16 mouse cellular contexts compared by ENCODE assay signal in genomic region chrX:102017213-102017923, GRCm38 (mm10). TPM values are rescaled to one million over a fixed set of nuclear protein-coding genes. Genes with fewer than 3 reads are reported as not detected.
A peak's percentile ranks its signal among the peaks of the same experiment; 100 is the strongest.
DNase-seq lines count a peak whose midpoint lies in the region; ATAC-seq and TF ChIP-seq lines count a peak whose summit lies in the region.
"Had no signal": no experiment of that assay in that cellular context is flagged by ENCODE, and none has a peak within 500 bp of the region (broad histone marks: within the 10 kb centered on the region; RNA-seq: fewer than 3 reads in every experiment).

No protein-coding gene starts in this region.

- TF ChIP-seq CTCF in bone marrow macrophage, adult 2 months (IDR thresholded peaks at IDR 0.05; ENCODE audit: low read depth, low read length) = no peak
- TF ChIP-seq CTCF in liver, postnatal 0 days (IDR thresholded peaks at IDR 0.05; ENCODE audit: low read depth) = no peak

- H3K27ac ChIP-seq in bone marrow macrophage, adult 2 months (ENCODE audit: insufficient read depth, low read depth, low read length) = peak overlapping the region; percentile 56
- peak overlapping the region; percentile 58 to 90 for H3K27ac ChIP-seq in heart, embryonic 14.5 days (replicated peaks in 1 of 2; ENCODE audit: control insufficient read depth in 1 of 2, insufficient read depth in 1 of 2, low read depth in 2 of 2, low read length in 2 of 2)
- no peak overlapping the region for H3K27ac ChIP-seq in liver, postnatal 0 days (ENCODE audit: low read depth)
- no peak overlapping the region for H3K27ac ChIP-seq in intestine, embryonic 15.5 days
- H3K27ac ChIP-seq: embryonic facial prominence, embryonic 15.5 days; liver, embryonic 13.5 days had no signal

- H3K9ac ChIP-seq in heart, embryonic 14.5 days (ENCODE audit: low read length) = peak overlapping the region; percentile 44; the same call in 1 of the 2 replicates
- H3K9ac ChIP-seq in liver, postnatal 0 days (replicated peaks) = no peak overlapping the region
- H3K9ac ChIP-seq in intestine, embryonic 15.5 days = no peak overlapping the region
- H3K9ac ChIP-seq: embryonic facial prominence, embryonic 15.5 days; forebrain, postnatal 0 days; liver, embryonic 13.5 days had no signal

- no peak for TF ChIP-seq EP300 in liver, postnatal 0 days (IDR thresholded peaks at IDR 0.05; ENCODE audit: low read depth)

- H3K9me3 ChIP-seq in heart, embryonic 14.5 days (ENCODE audit: control insufficient read depth, low read length) = no peaks in the 10 kb centered on the region
- no peaks in the 10 kb centered on the region for H3K9me3 ChIP-seq in liver, postnatal 0 days (ENCODE audit: low read length)
- no peaks in the 10 kb centered on the region for H3K9me3 ChIP-seq in intestine, embryonic 15.5 days
- H3K9me3 ChIP-seq: embryonic facial prominence, embryonic 15.5 days; liver, embryonic 13.5 days had no signal

- peak overlapping the region; percentile 48 for H3K4me2 ChIP-seq in heart, embryonic 14.5 days (ENCODE audit: low read length)
- H3K4me2 ChIP-seq in liver, postnatal 0 days (ENCODE audit: low read depth, low read length) = peak overlapping the region; percentile 6; the same call in 1 of the 2 replicates
- H3K4me2 ChIP-seq in intestine, embryonic 15.5 days (replicated peaks) = no peak overlapping the region
- H3K4me2 ChIP-seq: embryonic facial prominence, embryonic 15.5 days; liver, embryonic 13.5 days had no signal

- peak; percentile 22 for DNase-seq in kidney, adult 18-20 months
- no peak for DNase-seq in kidney, adult 11 months
- DNase-seq in liver, postnatal 0 days = no peak
- DNase-seq in cerebellum, adult 18-20 months = no peak
- no peak for DNase-seq in gastrocnemius, postnatal 14 days
- DNase-seq: adrenal gland, adult 2 months; B cell, adult 2 months; cerebellum, adult 8-10 months; forebrain, postnatal 0 days; liver, embryonic 13.5 days; thymus, postnatal 4 days had no signal

- 31% methylated on average over 9 of the region's 9 CpGs for WGBS in heart, embryonic 14.5 days
- 36% methylated on average over 9 of the region's 9 CpGs for WGBS in liver, postnatal 0 days (ENCODE audit: insufficient replicate concordance)
- WGBS in intestine, embryonic 15.5 days = 44% methylated on average over 9 of the region's 9 CpGs

- no peak for TF ChIP-seq POLR2A in bone marrow macrophage, adult 2 months (IDR thresholded peaks at IDR 0.05; ENCODE audit: borderline replicate concordance, low read depth, low read length)

- H3K27me3 ChIP-seq in heart, embryonic 14.5 days (ENCODE audit: control insufficient read depth, insufficient read depth, low read length) = no peaks in the 10 kb centered on the region
- H3K27me3 ChIP-seq in liver, postnatal 0 days (ENCODE audit: insufficient read depth, low read length) = no peaks in the 10 kb centered on the region
- H3K27me3 ChIP-seq in intestine, embryonic 15.5 days (replicated peaks) = no peaks in the 10 kb centered on the region; the same call in 1 of the 2 replicates

- no peaks in the 10 kb centered on the region for H3K36me3 ChIP-seq in heart, embryonic 14.5 days (ENCODE audit: control insufficient read depth, insufficient read depth, low read length)
- H3K36me3 ChIP-seq in liver, postnatal 0 days (replicated peaks; ENCODE audit: insufficient read depth, low read length) = no peaks in the 10 kb centered on the region
- no peaks in the 10 kb centered on the region for H3K36me3 ChIP-seq in intestine, embryonic 15.5 days
- H3K36me3 ChIP-seq: embryonic facial prominence, embryonic 15.5 days; liver, embryonic 13.5 days had no signal

- peak; percentile 54 for ATAC-seq in heart, embryonic 14.5 days (ENCODE audit: insufficient number of reproducible peaks, insufficient read depth, low FRiP score, low read depth)
- ATAC-seq in liver, postnatal 0 days = no peak
- ATAC-seq in intestine, embryonic 15.5 days = no peak
- ATAC-seq: forebrain, postnatal 0 days; midbrain, embryonic 16.5 days had no signal

- peaks cover 13% of the 10 kb centered on the region for H3K4me1 ChIP-seq in bone marrow macrophage, adult 2 months (ENCODE audit: control insufficient read depth, insufficient read depth, low read length)
- H3K4me1 ChIP-seq in heart, embryonic 14.5 days (ENCODE audit: control insufficient read depth in 2 of 2, insufficient read depth in 2 of 2, low read length in 2 of 2) = peaks cover 32 to 36% of the 10 kb centered on the region in 2 experiments
- H3K4me1 ChIP-seq in liver, postnatal 0 days (ENCODE audit: insufficient read depth) = no peaks in the 10 kb centered on the region
- no peaks in the 10 kb centered on the region for H3K4me1 ChIP-seq in intestine, embryonic 15.5 days (replicated peaks)
- H3K4me1 ChIP-seq: embryonic facial prominence, embryonic 15.5 days; liver, embryonic 13.5 days had no signal

- H3K4me3 ChIP-seq in bone marrow macrophage, adult 2 months (ENCODE audit: insufficient read depth, low read length) = peak overlapping the region; percentile 2; the same call in 1 of the 2 replicates
- peak overlapping the region; percentile 13 to 21; a peak in 3 of 4 replicates for H3K4me3 ChIP-seq in heart, embryonic 14.5 days (ENCODE audit: control insufficient read depth in 1 of 2, insufficient read depth in 1 of 2, low read depth in 1 of 2, low read length in 2 of 2)
- no peak overlapping the region for H3K4me3 ChIP-seq in liver, postnatal 0 days (ENCODE audit: low read depth, low read length)
- no peak overlapping the region for H3K4me3 ChIP-seq in intestine, embryonic 15.5 days (replicated peaks)
- H3K4me3 ChIP-seq: embryonic facial prominence, embryonic 15.5 days; liver, embryonic 13.5 days had no signal

- intact Hi-C loops in gastrocnemius, postnatal 14 days (cut with DNase I; ENCODE audit: low total_unique reads) = no loop called here

RNA-seq across cellular contexts. Expression of gene Rtl5, which starts 53.7 kb away (rescaled TPM):
- polyA plus RNA-seq in bone marrow macrophage, adult 2 months (2012; ENCODE audit: insufficient read depth, insufficient read length, missing spikeins) = 26.5 and 27.0 TPM in 2 replicates
- 0.53 and 0.55 TPM in 2 replicates for polyA plus RNA-seq in heart, embryonic 14.5 days (2014; fragmentation: Nextera tagmentation; extraction: Ambion mirVana)
- polyA plus RNA-seq in liver, postnatal 0 days (2015; fragmentation: Nextera tagmentation; extraction: Ambion mirVana) = 0.22 and 0.32 TPM in 2 replicates
- polyA plus RNA-seq in intestine, embryonic 15.5 days (2015; fragmentation: Nextera tagmentation; extraction: Ambion mirVana) = 1.1 and 1.3 TPM in 2 replicates
- total RNA-seq in gastrocnemius, postnatal 14 days (2021) = 1 to 10 TPM; 1.2 to 2.0 TPM

Comparison
In these comparisons a context has a peak if more than half of its experiments do, and no peak if none do; other contexts are left out.
1. H3K27ac ChIP-seq: peak in bone marrow macrophage, adult 2 months (single experiment) and heart, embryonic 14.5 days (2 of 2); none in liver, postnatal 0 days (single experiment) and intestine, embryonic 15.5 days (single experiment).
2. H3K4me3 ChIP-seq: peak in bone marrow macrophage, adult 2 months (single experiment) and heart, embryonic 14.5 days (2 of 2); none in liver, postnatal 0 days (single experiment) and intestine, embryonic 15.5 days (single experiment).
3. RNA of gene Rtl5, which starts 53.7 kb away (polyA plus RNA-seq): 26.5 to 27.0 TPM in bone marrow macrophage, adult 2 months; 1.1 to 1.3 TPM in intestine, embryonic 15.5 days, 0.53 to 0.55 TPM in heart, embryonic 14.5 days and 0.22 to 0.32 TPM in liver, postnatal 0 days; every median in the first group is over 10 times any median in the second.